ENCODE assay signal across 12 mouse cellular contexts in genomic region chr12:107977534-107977933, GRCm38 (mm10). TPM values are rescaled to one million over a fixed set of nuclear protein-coding genes. Genes with fewer than 3 reads are reported as not detected.
A peak's percentile ranks its signal among the peaks of the same experiment; 100 is the strongest.
DNase-seq lines count a peak whose midpoint lies in the region; ATAC-seq and TF ChIP-seq lines count a peak whose summit lies in the region.
"Had no signal": no experiment of that assay in that cellular context is flagged by ENCODE, and none has a peak within 500 bp of the region (broad histone marks: within the 10 kb centered on the region; RNA-seq: fewer than 3 reads in every experiment).

No protein-coding gene starts in this region.

- DNase-seq in heart, postnatal 14 days, result no peak
- DNase-seq in midbrain, embryonic 11.5 days (ENCODE audit: low spot score, missing footprints), result peak; percentile 89
- DNase-seq in gastrocnemius, adult 2 months, result no peak
- no peak for DNase-seq in adrenal gland, postnatal 14 days
- no peak for DNase-seq in kidney, postnatal 14 days
- DNase-seq: B cell, adult 2 months; kidney, adult 11 months; liver had no signal

- H3K4me2 ChIP-seq in heart, embryonic 12.5 days, result peak overlapping the region; percentile 84
- peak overlapping the region; percentile 72 for H3K4me2 ChIP-seq in forebrain, embryonic 15.5 days (replicated peaks)
- peak overlapping the region; percentile 61 for H3K4me2 ChIP-seq in midbrain, embryonic 11.5 days

- no peaks in the 10 kb centered on the region for H3K36me3 ChIP-seq in heart, embryonic 12.5 days
- H3K36me3 ChIP-seq in forebrain, embryonic 15.5 days, result no peaks in the 10 kb centered on the region
- no peaks in the 10 kb centered on the region for H3K36me3 ChIP-seq in midbrain, embryonic 11.5 days (ENCODE audit: control insufficient read depth, insufficient read depth, low read length)

- no peak for ATAC-seq in heart, embryonic 12.5 days (ENCODE audit: insufficient number of reproducible peaks, low FRiP score)
- peak; percentile 11 for ATAC-seq in CD4-positive, CD25-positive, alpha-beta regulatory T cell, adult 4 months
- ATAC-seq in forebrain, embryonic 15.5 days (replicated peaks), result no peak
- no peak for ATAC-seq in midbrain, embryonic 11.5 days (ENCODE audit: low FRiP score)

- H3K27ac ChIP-seq in heart, embryonic 12.5 days (ENCODE audit: poor library complexity, severe bottlenecking), result no peak overlapping the region
- H3K27ac ChIP-seq in forebrain, embryonic 15.5 days (replicated peaks), result peak overlapping the region; percentile 86
- H3K27ac ChIP-seq in midbrain, embryonic 11.5 days (ENCODE audit: low read depth, low read length), result no peak overlapping the region
- no peak overlapping the region for H3K27ac ChIP-seq in gastrocnemius, adult 2 months

- 0 out of 2 replicates have a peak overlapping the region, but pooled peaks have one; percentile 13 for H3K9ac ChIP-seq in heart, embryonic 12.5 days
- peak overlapping the region; percentile 43 for H3K9ac ChIP-seq in forebrain, embryonic 15.5 days (replicated peaks)
- peak overlapping the region; percentile 32 for H3K9ac ChIP-seq in midbrain, embryonic 11.5 days (ENCODE audit: low read length)

- intact Hi-C loops in heart, postnatal 14 days (cut with DNase I), result no loop called here
- intact Hi-C loops in gastrocnemius, adult 2 months (cut with DNase I), result no loop called here

- peaks cover 74% of the 10 kb centered on the region for H3K4me1 ChIP-seq in heart, embryonic 12.5 days (replicated peaks)
- peaks cover 99% of the 10 kb centered on the region for H3K4me1 ChIP-seq in forebrain, embryonic 15.5 days
- H3K4me1 ChIP-seq in midbrain, embryonic 11.5 days (ENCODE audit: control insufficient read depth, insufficient read depth, low read length), result peaks cover 94% of the 10 kb centered on the region

- H3K27me3 ChIP-seq in heart, embryonic 12.5 days (replicated peaks), result peaks cover 10% of the 10 kb centered on the region
- no peaks in the 10 kb centered on the region for H3K27me3 ChIP-seq in forebrain, embryonic 15.5 days
- peaks cover 3% of the 10 kb centered on the region for H3K27me3 ChIP-seq in midbrain, embryonic 11.5 days (ENCODE audit: control insufficient read depth, insufficient read depth, low read length)

- 13% methylated on average over 9 of the region's 9 CpGs for WGBS in heart, embryonic 12.5 days
- WGBS in forebrain, embryonic 15.5 days, result 8% methylated on average over 9 of the region's 9 CpGs
- 2% methylated on average over 9 of the region's 9 CpGs for WGBS in midbrain, embryonic 11.5 days

- TF ChIP-seq CTCF in gastrocnemius, adult 2 months (IDR thresholded peaks at IDR 0.05), result no peak

- H3K9me3 ChIP-seq in heart, embryonic 12.5 days (replicated peaks), result no peaks in the 10 kb centered on the region
- H3K9me3 ChIP-seq in forebrain, embryonic 15.5 days, result no peaks in the 10 kb centered on the region
- no peaks in the 10 kb centered on the region for H3K9me3 ChIP-seq in midbrain, embryonic 11.5 days (ENCODE audit: control insufficient read depth, low read length)

- H3K4me3 ChIP-seq in heart, embryonic 12.5 days, result 0 out of 2 replicates have a peak overlapping the region, but pooled peaks have one; percentile 8
- H3K4me3 ChIP-seq in forebrain, embryonic 15.5 days, result peak overlapping the region; percentile 26
- H3K4me3 ChIP-seq in midbrain, embryonic 11.5 days (ENCODE audit: low read depth, low read length), result no peak overlapping the region
- H3K4me3 ChIP-seq in gastrocnemius, adult 2 months, result no peak overlapping the region

RNA-seq across cellular contexts. Expression of gene Bcl11b, which starts 25.9 kb away (rescaled TPM):
- 4.9 and 5.0 TPM in 2 replicates for polyA plus RNA-seq in heart, embryonic 12.5 days (2016; fragmentation: Nextera tagmentation; extraction: Ambion mirVana)
- 1 to 10 TPM; 1.2 to 8.6 TPM for total RNA-seq in heart, postnatal 14 days (2021)
- polyA plus RNA-seq in CD4-positive, CD25-positive, alpha-beta regulatory T cell, adult 4 months (2017; shearing (Covaris generic)), result 10 to 100 TPM; 40.0 to 41.6 TPM
- 109 and 117 TPM in 2 replicates for polyA plus RNA-seq in forebrain, embryonic 15.5 days (2015; fragmentation: Nextera tagmentation; extraction: Ambion mirVana)
- polyA plus RNA-seq in midbrain, embryonic 11.5 days (2014; fragmentation: Nextera tagmentation; extraction: Ambion mirVana), result 4.5 and 6.3 TPM in 2 replicates
- under 1 TPM in 1 of 2 experiments, not detected in 1; 0.11 TPM for total RNA-seq in gastrocnemius, adult 2 months (2021)
- total RNA-seq in adrenal gland, postnatal 14 days (2021), result 1.0 and 4.7 TPM in 2 replicates
- total RNA-seq: common myeloid progenitor, adult 5-6 weeks had no signal

Comparison
In these comparisons a context has a peak if more than half of its experiments do, and no peak if none do; other contexts are left out.
1. H3K4me3 ChIP-seq: peak in heart, embryonic 12.5 days (single experiment) and forebrain, embryonic 15.5 days (single experiment); none in midbrain, embryonic 11.5 days (single experiment) and gastrocnemius, adult 2 months (single experiment).
2. Peak in every context shown above with its lines, with median percentiles within 50 percentile points of each other: H3K4me2 ChIP-seq and H3K9ac ChIP-seq.